Mouse (Mus musculus): ENCODE data around the gene Ampd2.

DNA sequence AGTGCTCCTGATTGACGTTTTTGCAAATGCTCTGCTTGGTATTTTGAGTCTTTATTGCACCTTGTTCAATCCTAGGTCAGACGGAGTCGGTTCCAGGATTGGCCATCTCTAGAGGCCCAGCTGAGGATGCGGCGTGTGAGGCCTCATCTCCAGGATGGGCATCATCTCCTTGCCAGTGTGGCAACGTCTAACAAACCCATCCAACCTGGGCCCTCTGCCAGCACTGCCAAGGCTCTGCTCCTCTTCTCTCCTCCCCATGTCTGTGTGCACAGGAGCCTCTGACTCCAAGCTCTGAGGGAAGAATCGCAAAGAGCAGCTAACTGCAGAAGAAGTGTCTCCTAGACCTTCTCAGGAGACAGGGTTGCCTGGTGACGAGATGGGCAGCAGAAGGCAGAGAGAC lies 23.8 kb downstream of the Ampd2 start:
- TF ChIP-seq CTCF (IDR thresholded peaks at IDR 0.05): no peak
- TF ChIP-seq EP300 (IDR thresholded peaks at IDR 0.05): no peak
